Mouse (Mus musculus): Measurements from ENCODE around the gene Tmem132a. TPM values are rescaled to one million over a fixed set of nuclear protein-coding genes. Genes with fewer than 3 reads are reported as not detected.

Gene Tmem132a
- 7.1 and 7.5 TPM in 2 replicates for polyA plus RNA-seq (2015; fragmentation: Nextera tagmentation; extraction: Ambion mirVana)

GRCm38 (mm10) chr19:10869886-10870527 lies at the start of gene Tmem132a:
Gene Tmem132a, minus strand, starts transcription at chr19:10869940.
- no peaks in the 10 kb centered on the region for H3K27me3 ChIP-seq (replicated peaks; ENCODE audit: control insufficient read depth, insufficient read depth, low read length)
- peaks cover 34% of the 10 kb centered on the region for H3K36me3 ChIP-seq (ENCODE audit: control insufficient read depth, insufficient read depth)
- no peak; the same call in 1 of the 2 replicates for ATAC-seq
- peak within 1 kb of the TSS; percentile 84 for H3K4me2 ChIP-seq (replicated peaks; ENCODE audit: low read depth)
- no peaks in the 10 kb centered on the region for H3K9me3 ChIP-seq (ENCODE audit: control insufficient read depth)
- no peak within 1 kb of the TSS for H3K27ac ChIP-seq (ENCODE audit: low read depth, low read length)
- peak within 1 kb of the TSS; percentile 56 for H3K4me3 ChIP-seq (ENCODE audit: low read depth, low read length)
- no peak for TF ChIP-seq CTCF (IDR thresholded peaks at IDR 0.05; ENCODE audit: low read depth)
- no peaks in the 10 kb centered on the region; the same call in 1 of the 2 replicates for H3K4me1 ChIP-seq (replicated peaks; ENCODE audit: control insufficient read depth, insufficient read depth, low read length)
- WGBS = 5% methylated on average over 8 of the region's 8 CpGs
- peak within 1 kb of the TSS; percentile 49 for H3K9ac ChIP-seq (ENCODE audit: low read depth, low read length)

DNA sequence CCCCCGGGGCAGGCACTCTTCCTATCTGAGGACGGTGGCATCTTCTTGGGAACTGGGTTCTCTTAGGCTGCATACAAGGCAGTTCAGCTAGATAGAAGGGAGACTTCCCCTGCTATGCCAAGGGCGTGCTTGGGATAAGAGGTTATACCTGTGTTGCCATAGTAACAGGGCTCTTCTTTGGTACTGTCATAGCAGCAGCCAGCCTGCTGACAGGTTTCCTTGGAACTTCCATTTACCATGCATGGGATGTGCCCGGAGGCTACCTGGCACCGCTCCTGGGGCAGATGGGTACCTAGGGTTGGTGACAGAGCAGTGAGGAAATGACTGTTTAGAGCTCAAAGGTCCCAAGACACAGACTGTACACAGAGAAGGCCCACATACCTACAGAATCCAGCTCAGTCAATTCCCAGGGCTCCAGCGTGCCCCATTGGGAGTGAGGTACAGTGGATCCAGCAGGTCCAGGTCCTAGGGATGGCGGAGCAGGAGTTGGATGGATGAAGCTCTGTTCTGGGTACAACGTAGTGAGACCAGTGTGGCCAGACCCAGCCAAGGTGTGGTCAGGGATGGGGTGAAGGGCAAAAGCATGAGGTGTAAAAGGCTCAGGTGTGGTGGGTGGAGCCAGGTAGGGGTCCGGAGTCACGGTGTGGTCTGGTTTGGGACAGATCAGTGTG lies 48.7 kb upstream of the Tmem132a start:
- Histone ChIP-seq H3K27ac (ENCODE audit: low read depth, low read length) (no peak overlapping the region), H3K27me3 (replicated peaks; ENCODE audit: control insufficient read depth, insufficient read depth, low read length) (no peaks in the 10 kb centered on the region), H3K9ac (ENCODE audit: low read depth, low read length) (no peak overlapping the region), H3K9me3 (ENCODE audit: control insufficient read depth) (no peaks in the 10 kb centered on the region), H3K4me3 (ENCODE audit: low read depth, low read length) (no peak overlapping the region), H3K4me1 (replicated peaks; ENCODE audit: control insufficient read depth, insufficient read depth, low read length) (no peaks in the 10 kb centered on the region), H3K36me3 (ENCODE audit: control insufficient read depth, insufficient read depth) (no peaks in the 10 kb centered on the region), H3K4me2 (replicated peaks; ENCODE audit: low read depth) (no peak overlapping the region)
- WGBS = 82% methylated on average over 10 of the region's 10 CpGs
- 0 out of 2 replicates have a peak, but pooled peaks have one; percentile 9 for ATAC-seq
- no peak for TF ChIP-seq CTCF (IDR thresholded peaks at IDR 0.05; ENCODE audit: low read depth)

DNA sequence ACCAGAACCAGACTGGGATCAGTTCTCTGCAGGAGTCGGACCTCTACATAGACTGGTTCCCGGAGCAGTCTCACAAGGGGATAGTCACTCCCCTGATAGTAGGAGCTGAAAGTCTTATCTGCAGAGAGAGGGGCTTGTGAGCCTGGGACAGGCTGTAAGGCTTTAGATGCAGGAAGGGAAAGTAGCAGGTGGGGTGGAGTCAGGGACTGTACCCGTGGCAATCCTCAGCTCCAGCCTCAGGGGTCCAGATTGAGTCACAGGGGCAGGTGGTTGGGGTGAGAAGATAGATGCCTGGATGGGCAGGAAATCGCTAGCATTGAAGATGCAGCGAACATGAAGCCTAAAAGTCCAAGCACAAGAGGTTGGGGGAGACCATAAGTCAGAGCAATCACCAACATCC lies 46.8 kb upstream of the Tmem132a start:
- H3K36me3 ChIP-seq (ENCODE audit: control insufficient read depth, insufficient read depth) = no peaks in the 10 kb centered on the region
- H3K4me2 ChIP-seq (replicated peaks; ENCODE audit: low read depth) = no peak overlapping the region
- no peak overlapping the region for H3K9ac ChIP-seq (ENCODE audit: low read depth, low read length)
- H3K4me1 ChIP-seq (replicated peaks; ENCODE audit: control insufficient read depth, insufficient read depth, low read length) = no peaks in the 10 kb centered on the region
- H3K27ac ChIP-seq (ENCODE audit: low read depth, low read length) = no peak overlapping the region
- no peak overlapping the region for H3K4me3 ChIP-seq (ENCODE audit: low read depth, low read length)
- H3K27me3 ChIP-seq (replicated peaks; ENCODE audit: control insufficient read depth, insufficient read depth, low read length) = no peaks in the 10 kb centered on the region
- no peak for TF ChIP-seq CTCF (IDR thresholded peaks at IDR 0.05; ENCODE audit: low read depth)
- WGBS = 59% methylated on average over 5 of the region's 5 CpGs
- no peak for ATAC-seq
- no peaks in the 10 kb centered on the region for H3K9me3 ChIP-seq (ENCODE audit: control insufficient read depth)

- Histone ChIP-seq H3K4me1 (replicated peaks; ENCODE audit: control insufficient read depth, insufficient read depth, low read length) (no peaks in the 10 kb centered on the region), H3K9me3 (ENCODE audit: control insufficient read depth) (no peaks in the 10 kb centered on the region), H3K27ac (ENCODE audit: low read depth, low read length) (no peak overlapping the region), H3K4me3 (ENCODE audit: low read depth, low read length) (no peak overlapping the region), H3K36me3 (ENCODE audit: control insufficient read depth, insufficient read depth) (no peaks in the 10 kb centered on the region), H3K27me3 (replicated peaks; ENCODE audit: control insufficient read depth, insufficient read depth, low read length) (no peaks in the 10 kb centered on the region), H3K9ac (ENCODE audit: low read depth, low read length) (no peak overlapping the region), H3K4me2 (replicated peaks; ENCODE audit: low read depth) (no peak overlapping the region)
- no peak for TF ChIP-seq CTCF (IDR thresholded peaks at IDR 0.05; ENCODE audit: low read depth)
- WGBS = 88% methylated on average over 2 of the region's 2 CpGs
- no peak for ATAC-seq
Measured at GRCm38 (mm10) chr19:10914870-10915269, 45.1 kb upstream of the Tmem132a start.

GRCm38 (mm10) chr19:10914291-10914690 lies 44.6 kb upstream of the Tmem132a start:
- no peak overlapping the region for H3K9ac ChIP-seq (ENCODE audit: low read depth, low read length)
- WGBS = 60% methylated on average over 7 of the region's 7 CpGs

DNA sequence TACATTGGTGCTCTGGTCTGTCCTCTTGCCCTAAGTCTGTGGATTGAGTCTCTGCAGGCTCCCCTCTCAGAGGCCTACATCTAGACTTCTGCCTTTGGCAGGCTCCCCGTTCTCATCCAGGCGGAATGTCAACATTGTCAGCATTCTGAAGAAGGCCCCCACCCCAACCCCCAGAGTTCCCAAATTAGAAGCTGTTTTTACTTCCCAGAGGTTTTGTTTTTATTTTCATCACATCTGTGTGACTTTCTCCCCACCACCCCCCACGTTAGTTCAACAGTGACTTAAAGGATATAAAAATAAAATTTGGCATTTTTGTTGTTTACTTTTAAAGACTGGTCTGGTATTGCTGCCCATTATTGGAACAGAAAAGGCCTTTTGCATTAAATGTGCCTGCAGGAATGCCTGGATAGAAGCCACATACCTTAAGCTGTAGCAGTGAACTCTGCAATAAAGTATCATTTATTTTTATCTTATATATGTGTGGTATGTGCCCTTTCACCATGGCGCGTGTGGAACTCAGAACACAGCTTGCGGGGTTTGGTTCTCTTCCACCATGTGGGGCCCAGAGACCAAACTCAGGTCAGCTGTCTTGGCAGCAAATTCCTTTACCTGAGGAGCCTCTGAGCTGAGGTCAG lies 39.5 kb upstream of the Tmem132a start:
- TF ChIP-seq CTCF (IDR thresholded peaks at IDR 0.05; ENCODE audit: low read depth) = no peak
- H3K4me2 ChIP-seq (replicated peaks; ENCODE audit: low read depth) = no peak overlapping the region
- H3K4me1 ChIP-seq (replicated peaks; ENCODE audit: control insufficient read depth, insufficient read depth, low read length) = peaks cover 4% of the 10 kb centered on the region; the same call in 1 of the 2 replicates
- H3K27ac ChIP-seq (ENCODE audit: low read depth, low read length) = peak overlapping the region; percentile 64
- no peak for ATAC-seq
- WGBS = 58% methylated on average over 6 of the region's 6 CpGs
- no peak overlapping the region for H3K9ac ChIP-seq (ENCODE audit: low read depth, low read length)
- peaks cover 10% of the 10 kb centered on the region; the same call in 1 of the 2 replicates for H3K36me3 ChIP-seq (ENCODE audit: control insufficient read depth, insufficient read depth)
- no peaks in the 10 kb centered on the region for H3K27me3 ChIP-seq (replicated peaks; ENCODE audit: control insufficient read depth, insufficient read depth, low read length)
- no peaks in the 10 kb centered on the region for H3K9me3 ChIP-seq (ENCODE audit: control insufficient read depth)
- H3K4me3 ChIP-seq (ENCODE audit: low read depth, low read length) = no peak overlapping the region

More at GRCm38 (mm10) chr19:10914291-10914690, 44.6 kb upstream of the Tmem132a start:
- Histone ChIP-seq H3K36me3 (ENCODE audit: control insufficient read depth, insufficient read depth) (no peaks in the 10 kb centered on the region), H3K4me1 (replicated peaks; ENCODE audit: control insufficient read depth, insufficient read depth, low read length) (no peaks in the 10 kb centered on the region), H3K27ac (ENCODE audit: low read depth, low read length) (no peak overlapping the region), H3K27me3 (replicated peaks; ENCODE audit: control insufficient read depth, insufficient read depth, low read length) (no peaks in the 10 kb centered on the region), H3K9me3 (ENCODE audit: control insufficient read depth) (no peaks in the 10 kb centered on the region), H3K4me3 (ENCODE audit: low read depth, low read length) (no peak overlapping the region), H3K4me2 (replicated peaks; ENCODE audit: low read depth) (no peak overlapping the region)
- no peak for TF ChIP-seq CTCF (IDR thresholded peaks at IDR 0.05; ENCODE audit: low read depth)
- ATAC-seq = no peak

Data from intestine, postnatal 0 days (tissue).